Mouse (Mus musculus): ENCODE results near the gene Gm21954.

Gm21954 gene

GRCm38 (mm10) chr3:55420436-55421083 lies 51.5 kb downstream of the Gm21954 start:
- in situ Hi-C loops (cut with MboI, MseI) = loop anchor here in 1 of 2 experiments (10.0 kb wide), 1 partner anchor 696 kb away; no protein-coding TSS in a partner anchor

- in situ Hi-C loops (cut with MboI, MseI) = loop anchor here in 1 of 2 experiments (5.0 kb wide), 1 partner anchor 43 kb away; no protein-coding TSS in a partner anchor
Measured at GRCm38 (mm10) chr3:55419334-55419733, 52.7 kb downstream of the Gm21954 start.

- in situ Hi-C loops (cut with MboI, MseI) = loop anchor here in 1 of 2 experiments (5.0 kb wide), 1 partner anchor 43 kb away; no protein-coding TSS in a partner anchor
Measured at GRCm38 (mm10) chr3:55418845-55419244, 53.2 kb downstream of the Gm21954 start.

- in situ Hi-C loops (cut with MboI, MseI) = loop anchor here in 1 of 2 experiments (5.0 kb wide), 1 partner anchor 47 kb away; no protein-coding TSS in a partner anchor
Measured at GRCm38 (mm10) chr3:55415527-55415950, 56.5 kb downstream of the Gm21954 start.
